Mouse (Mus musculus) E14TG2a.4 (cell line): Measurements from ENCODE around the gene Sh3bgrl2.

Experiments used
- CTCF ChIP-seq: conservative IDR thresholded peaks from 2 replicates; pipeline ENCODE4 v1.5.1; 2014; ENCODE audit warnings: low read length
- POU5F1 ChIP-seq: IDR thresholded peaks from 2 replicates; pipeline ENCODE4 v1.6.1; 2014; ENCODE audit warnings: low read length, borderline replicate concordance

DNA sequence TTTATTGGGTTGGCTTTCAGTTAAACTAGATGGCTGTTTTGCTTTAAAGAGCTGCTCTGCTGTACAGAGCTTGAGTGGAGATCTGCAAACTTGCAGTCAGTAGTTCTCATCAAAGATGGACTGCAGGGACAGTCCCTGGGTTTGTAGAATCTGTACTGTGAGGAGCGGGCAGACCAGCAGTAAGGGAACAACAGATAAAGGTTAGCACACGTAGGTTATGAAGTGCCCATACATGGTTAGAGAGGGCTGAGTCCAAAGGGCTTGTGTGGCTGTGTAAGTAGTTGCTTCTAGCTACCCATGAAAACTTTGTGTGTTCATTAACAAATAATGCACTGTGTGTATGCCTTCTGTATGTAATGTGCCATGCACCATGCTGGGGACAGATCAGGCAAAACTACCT is 24.2 kb downstream of the Sh3bgrl2 start:
- TF ChIP-seq POU5F1: no peak
- TF ChIP-seq CTCF: no peak
